Mouse (Mus musculus) heart, postnatal 36 days (tissue): ENCODE data around the gene Gm44805. TPM values are rescaled to one million over a fixed set of nuclear protein-coding genes. Genes with fewer than 3 reads are reported as not detected.
A peak's percentile ranks its signal among the peaks of the same experiment; 100 is the strongest.

Experiments
- DNase-seq, 2 experiments: peaks; one replicate each; pipeline ENCODE4 v3.0.0; 2021 to 2022
- intact Hi-C: fragments of 180-260 bp; cut with DNase I; formaldehyde crosslinking; loops from one replicate; pipeline ENCODE4 v1.15.1; 2025
- total RNA-seq, 2 experiments: library from RNA; stranded (reverse); gene quantifications; 2 replicates each; pipeline ENCODE4 v1.2.3; 2021

Gm44805 gene
- total RNA-seq, 2 experiments from 2014 or later = not detected

DNA sequence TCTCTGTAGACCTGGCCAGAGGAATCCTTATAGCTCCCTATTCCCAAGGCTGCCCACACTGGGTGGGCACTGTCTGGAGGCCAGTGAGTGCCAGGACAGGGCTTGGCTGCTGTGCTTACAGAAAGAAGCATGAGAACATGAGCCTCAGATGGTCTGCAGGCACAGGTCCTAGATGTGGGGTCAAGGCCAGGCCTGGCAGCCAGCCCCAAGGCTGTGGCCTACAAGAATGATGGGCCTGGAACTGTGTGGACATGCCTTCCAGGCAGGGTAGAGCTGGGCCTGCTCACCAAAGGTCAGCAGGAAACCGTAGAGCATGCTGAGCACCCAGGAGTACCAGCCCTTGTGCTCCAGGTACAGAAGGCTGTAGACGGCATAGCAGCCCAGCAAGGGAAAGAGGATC, 46.6 kb downstream of the Gm44805 start:
- DNase-seq = no peak
- intact Hi-C loops = no loop called here

DNA sequence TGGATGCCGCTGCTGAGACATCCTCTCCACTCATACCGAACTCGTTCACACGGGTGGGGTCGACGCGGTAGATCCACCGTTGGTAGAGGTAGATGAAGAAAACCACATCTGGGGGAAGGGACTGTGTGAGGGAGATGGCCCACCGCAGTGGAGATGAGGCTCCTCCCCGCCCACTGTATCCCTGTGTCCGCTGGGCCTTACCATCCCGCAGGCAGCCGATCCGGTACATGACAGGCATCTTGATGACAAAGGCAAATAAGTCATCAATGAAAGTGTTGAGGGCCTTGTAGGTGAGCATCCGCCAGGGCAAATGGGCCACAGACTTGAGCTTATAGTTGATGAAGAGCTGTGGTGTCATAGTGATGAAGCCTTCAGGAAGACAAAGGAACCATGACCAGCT, 47.4 kb downstream of the Gm44805 start:
- intact Hi-C loops = no loop called here
- DNase-seq = no peak

DNA sequence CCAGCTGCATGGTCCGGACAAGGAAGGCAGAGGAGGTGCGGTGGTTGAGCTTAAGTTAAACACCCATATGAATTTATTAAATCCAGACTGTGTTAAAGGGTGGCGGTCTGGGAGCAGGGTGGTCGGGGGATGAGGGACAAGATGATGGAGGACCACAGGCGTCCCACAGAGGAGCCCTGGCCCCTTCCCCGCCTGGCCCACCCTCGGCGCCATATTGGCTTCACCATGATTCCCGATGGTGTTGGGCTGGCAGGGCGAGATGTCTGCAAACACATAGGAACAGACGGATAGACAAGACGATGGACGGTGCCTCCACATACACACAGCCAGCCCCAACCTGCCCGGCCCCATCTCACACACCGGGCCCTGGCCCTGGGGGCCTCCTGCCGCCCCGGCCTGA, 48.0 kb downstream of the Gm44805 start:
- intact Hi-C loops = no loop called here
- DNase-seq = no peak

DNA sequence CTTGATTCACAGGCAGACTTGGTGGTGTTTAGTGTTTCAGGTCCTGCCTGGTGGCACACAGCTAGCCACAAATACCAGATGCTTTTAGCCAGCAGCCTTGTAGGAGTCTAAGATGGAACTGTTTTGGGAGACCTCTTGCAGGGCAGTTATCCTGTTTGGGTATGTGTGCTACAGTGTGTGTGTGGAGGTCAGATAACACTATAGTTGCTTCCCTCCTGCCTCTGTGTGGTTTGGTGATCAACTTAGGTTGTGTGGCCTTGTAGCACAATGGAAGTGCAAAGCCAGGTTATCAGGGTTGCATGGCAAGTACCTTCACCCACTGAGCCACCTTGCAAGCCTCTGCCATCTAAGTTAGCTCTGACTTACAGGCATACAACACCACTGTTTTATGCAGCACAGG, 48.5 kb downstream of the Gm44805 start:
- DNase-seq = no peak
- intact Hi-C loops = no loop called here

DNA sequence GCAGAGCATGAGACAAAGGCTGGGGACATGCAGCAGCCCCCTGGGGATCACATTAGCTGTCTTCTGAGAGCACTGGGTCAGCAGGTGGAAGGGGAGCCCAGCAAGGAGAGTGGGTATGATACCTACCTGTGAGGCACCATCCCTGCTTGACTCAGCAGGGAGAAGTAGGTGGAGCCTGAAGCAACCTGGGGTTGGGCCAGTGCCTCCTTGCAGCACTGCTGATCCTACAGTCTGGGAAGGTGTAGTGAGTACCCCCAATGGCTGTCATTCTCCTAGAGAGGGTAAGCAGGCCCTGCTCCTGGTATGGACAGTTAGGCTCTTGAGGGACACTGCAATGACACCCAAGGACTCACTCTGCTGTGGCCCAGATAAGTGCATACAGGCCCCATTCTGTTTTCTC, 48.9 kb downstream of the Gm44805 start:
- intact Hi-C loops = no loop called here
- DNase-seq = no peak

DNA sequence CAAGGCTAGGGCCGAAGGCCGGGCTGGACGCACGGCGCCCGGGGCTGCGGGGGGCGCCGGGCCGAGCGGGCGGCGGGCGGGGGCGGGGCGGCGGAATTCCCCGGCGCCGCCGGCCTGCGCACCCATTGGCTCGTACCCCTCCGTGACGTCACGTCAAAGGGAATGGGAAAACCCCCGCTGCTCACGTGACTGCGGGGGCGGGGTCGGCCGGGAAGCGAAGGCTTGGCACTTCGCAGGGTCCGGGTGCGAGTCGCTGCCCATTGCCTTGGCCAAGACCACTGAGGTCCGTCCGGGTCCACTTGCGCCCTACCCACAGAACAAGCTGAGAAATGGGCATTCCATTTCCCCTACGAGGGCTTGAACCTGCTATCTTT, 51.9 kb downstream of the Gm44805 start, which contains the start of gene Relb:
Gene Relb, minus strand, starts transcription at position 78 of the 374 bp plus-strand sequence.
- peak; percentile 90 to 93 for DNase-seq
- intact Hi-C loops = no loop called here

DNA sequence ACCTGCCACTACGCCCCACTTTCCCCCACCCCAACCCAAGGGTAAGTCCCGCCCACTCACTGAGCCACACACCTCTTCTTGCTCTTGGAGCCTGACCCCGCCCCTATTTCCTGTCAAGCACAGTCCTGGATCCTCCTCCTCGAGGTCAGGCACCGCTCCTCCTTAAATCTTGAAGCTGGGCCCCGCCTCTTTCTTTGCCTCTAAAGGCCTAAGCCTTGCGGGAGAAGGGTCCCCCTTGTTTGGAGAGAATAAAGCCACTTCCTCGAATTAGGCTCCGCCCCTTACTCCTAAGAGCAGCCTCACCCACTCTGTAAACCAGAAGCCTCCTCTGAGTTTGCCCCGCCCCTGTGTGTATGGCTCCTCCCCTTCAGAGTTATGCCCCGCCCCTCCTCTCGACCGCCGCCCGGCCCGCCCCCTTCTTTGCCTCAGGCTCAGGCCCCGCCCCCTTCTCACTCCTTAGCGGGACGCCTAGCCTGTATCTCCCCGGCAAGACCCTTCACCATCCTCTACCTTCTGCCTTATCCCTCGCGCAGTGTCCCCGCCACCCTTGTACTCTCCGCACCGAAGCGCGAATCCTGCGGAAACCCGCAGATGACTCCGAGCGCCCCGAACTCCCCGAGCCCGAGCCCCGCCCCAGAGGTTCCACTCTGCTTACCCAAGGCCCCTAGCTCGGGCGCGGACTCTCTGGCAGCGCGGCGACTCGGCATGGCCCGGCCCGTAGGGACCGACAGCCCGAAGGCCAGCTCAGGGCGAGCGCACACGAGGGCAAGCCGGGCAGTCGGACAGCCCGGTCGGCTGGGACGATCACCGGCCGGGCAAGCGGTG, 52.5 kb downstream of the Gm44805 start:
- intact Hi-C loops = loop anchor here (1.0 kb wide), 1 partner anchor 36 kb away; no protein-coding TSS in a partner anchor
- peak; percentile 95 to 96 for DNase-seq

DNA sequence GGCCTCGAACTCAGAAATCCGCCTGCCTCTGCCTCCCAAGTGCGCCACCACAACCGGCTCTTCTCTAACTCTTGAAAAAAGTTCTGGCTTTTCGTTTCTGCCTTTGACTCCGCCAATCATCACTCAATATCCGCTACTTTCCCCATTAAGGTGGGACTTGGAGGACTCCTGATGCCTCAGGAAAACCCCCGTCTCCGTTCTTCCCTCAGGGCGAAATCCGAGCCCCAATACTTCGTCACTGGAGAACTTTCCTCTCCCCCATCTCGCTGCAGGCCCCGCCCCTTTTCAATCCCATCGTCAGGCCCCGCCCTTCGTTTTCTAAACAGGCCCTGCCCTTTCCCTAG, 53.1 kb downstream of the Gm44805 start:
- intact Hi-C loops = loop anchor here (1.0 kb wide), 1 partner anchor 36 kb away; no protein-coding TSS in a partner anchor
- no peak for DNase-seq

DNA sequence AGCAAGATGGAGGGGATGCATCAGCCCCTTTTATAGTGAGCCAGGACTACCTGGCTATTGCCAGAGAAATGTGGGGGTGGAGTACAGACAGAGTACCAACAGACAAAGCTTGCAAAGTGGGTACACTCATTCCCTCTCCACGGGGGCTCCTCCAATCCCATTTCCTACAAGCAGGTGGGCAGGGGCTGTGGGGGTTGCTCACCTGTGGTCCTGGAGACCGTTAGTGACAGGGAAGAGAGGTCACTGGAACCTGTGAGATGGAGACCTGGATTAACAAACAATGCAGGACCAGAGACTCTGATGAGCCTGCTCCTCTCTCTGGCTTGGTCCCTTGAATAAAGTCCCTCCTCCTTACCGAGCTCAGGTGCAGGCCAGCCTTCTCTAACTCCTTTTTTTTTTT, 53.5 kb downstream of the Gm44805 start:
- DNase-seq = no peak
- intact Hi-C loops = loop anchor here (1.0 kb wide), 1 partner anchor 37 kb away; no protein-coding TSS in a partner anchor

DNA sequence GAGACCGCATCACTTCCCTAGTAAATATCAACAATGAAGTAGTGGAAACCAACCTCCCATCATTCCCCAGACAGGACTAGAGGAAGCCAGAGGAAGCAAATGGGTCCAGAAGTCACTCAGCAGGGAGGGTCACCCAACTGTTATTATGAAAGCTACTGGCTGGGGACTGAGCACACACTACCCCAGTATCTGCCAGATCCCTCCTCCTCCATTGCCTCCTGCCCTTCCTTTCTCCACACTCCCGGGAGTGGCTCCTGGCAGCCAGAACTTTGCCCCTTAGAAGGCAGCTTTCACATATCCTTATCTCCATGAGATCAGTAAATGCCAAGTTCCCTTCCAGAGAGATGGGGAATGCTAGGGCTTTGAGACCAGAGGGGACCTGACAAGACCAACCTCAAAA, 57.8 kb downstream of the Gm44805 start:
- intact Hi-C loops = no loop called here
- DNase-seq = no peak

DNA sequence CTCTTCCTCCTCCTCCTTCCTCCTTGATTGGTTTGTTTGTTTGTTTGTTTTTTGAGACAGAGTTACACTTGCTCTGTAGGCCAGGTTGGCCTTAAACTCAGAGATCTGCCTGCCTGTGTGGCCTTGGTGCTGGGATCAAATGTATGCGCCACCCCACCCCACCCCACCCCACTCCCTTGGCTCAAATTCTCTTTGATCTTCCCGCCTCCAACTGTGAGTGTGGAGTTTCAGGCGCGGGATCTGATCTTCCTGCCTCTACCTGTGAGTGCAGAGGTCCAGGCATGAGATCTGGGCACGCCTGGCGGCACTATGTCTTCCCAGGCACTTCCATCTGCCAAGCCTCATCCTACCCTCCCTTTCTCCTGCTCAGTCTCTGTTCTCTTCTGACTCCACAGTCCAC, 59.0 kb downstream of the Gm44805 start:
- intact Hi-C loops = no loop called here
- no peak for DNase-seq

Other genes with a start within 250 kb of the Gm44805 start
- gene Mark4, start 222.6 kb downstream of the Gm44805 start, total RNA-seq = 10 to 100 TPM; 25.7 to 27.2 TPM
- under 1 TPM; 0.78 to 0.84 TPM for gene Exoc3l2, start 218.1 kb downstream of the Gm44805 start, total RNA-seq
- 1 to 10 TPM; 2.3 to 2.5 TPM for gene Bloc1s3, start 173.1 kb downstream of the Gm44805 start, total RNA-seq
- gene Trappc6a, start 173.0 kb downstream of the Gm44805 start, total RNA-seq = 10 to 100 TPM; 32.9 to 37.4 TPM
- not detected for gene Nkpd1, start 163.6 kb downstream of the Gm44805 start, total RNA-seq
- 10 to 100 TPM; 56.0 to 59.3 TPM for gene Ppp1r37, start 118.3 kb downstream of the Gm44805 start, total RNA-seq
- under 1 TPM in 1 of 2 experiments, not detected in 1; 0.50 TPM for gene Zfp296, start 104.1 kb downstream of the Gm44805 start, total RNA-seq
- gene Gemin7, start 103.8 kb downstream of the Gm44805 start, total RNA-seq = 10 to 100 TPM; 44.1 to 47.8 TPM
- 10 to 100 TPM; 16.0 to 16.8 TPM for gene Clasrp, start 76.9 kb downstream of the Gm44805 start, total RNA-seq
- gene Relb, start 52.0 kb downstream of the Gm44805 start, total RNA-seq = 1 to 10 TPM; 5.7 to 8.9 TPM
- 10 to 100 TPM; 76.4 to 84.1 TPM for gene Clptm1, start 16.4 kb downstream of the Gm44805 start, total RNA-seq
- not detected for gene Apoc2, start 3.5 kb downstream of the Gm44805 start, total RNA-seq
- gene Apoc4, start 56 bp upstream of the Gm44805 start, total RNA-seq = not detected
- 1 to 10 TPM; 1.2 to 3.3 TPM for gene Apoc1, start 11.2 kb upstream of the Gm44805 start, total RNA-seq
- 100 to 1,000 TPM; 308 to 344 TPM for gene Apoe, start 17.8 kb upstream of the Gm44805 start, total RNA-seq
- gene Tomm40, start 34.0 kb upstream of the Gm44805 start, total RNA-seq = 100 to 1,000 TPM in 1 of 2 experiments, 10 to 100 TPM in 1; 97.7 to 102 TPM
- gene Nectin2, start 69.1 kb upstream of the Gm44805 start, total RNA-seq = 10 to 100 TPM; 33.2 to 41.7 TPM
- gene Bcam, start 89.6 kb upstream of the Gm44805 start, total RNA-seq = 100 to 1,000 TPM; 210 to 232 TPM
- under 1 TPM; 0.75 to 0.81 TPM for gene Cblc, start 115.4 kb upstream of the Gm44805 start, total RNA-seq
- 1 to 10 TPM; 3.5 TPM for gene Bcl3, start 141.3 kb upstream of the Gm44805 start, total RNA-seq
- gene Gm19345, start 170.6 kb upstream of the Gm44805 start, total RNA-seq = not detected
- gene Ceacam16, start 179.9 kb upstream of the Gm44805 start, total RNA-seq = under 1 TPM in 1 of 2 experiments, not detected in 1; 0.69 TPM
- gene Ceacam19, start 206.5 kb upstream of the Gm44805 start, total RNA-seq = not detected
- gene Pvr, start 239.7 kb upstream of the Gm44805 start, total RNA-seq = 10 to 100 TPM; 19.8 to 25.0 TPM